Mouse (Mus musculus): Measurements from ENCODE around the gene Rad17.

DNA sequence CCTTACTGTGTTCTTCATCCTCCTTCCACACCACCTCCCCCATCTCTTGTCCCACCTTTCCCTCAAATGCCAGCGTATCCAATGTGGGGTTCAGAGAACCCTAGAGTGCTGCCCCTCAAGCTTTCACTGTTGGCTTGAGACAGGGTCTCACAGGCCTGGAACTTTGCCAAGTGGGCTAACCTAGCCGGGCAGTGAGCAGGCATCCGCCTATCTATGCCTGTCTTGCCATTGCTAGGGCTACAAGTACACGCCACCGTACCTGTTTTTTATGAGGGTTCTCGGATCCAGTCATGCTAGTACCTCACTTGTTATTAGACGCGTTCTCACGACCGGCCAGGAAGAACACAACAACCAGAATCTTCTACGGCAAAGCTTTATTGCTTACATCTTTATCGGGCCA lies 62.2 kb downstream of the Rad17 start:
- no peak for TF ChIP-seq CTCF (IDR thresholded peaks at IDR 0.05; ENCODE audit: low read depth)
- TF ChIP-seq EP300 (IDR thresholded peaks at IDR 0.05; ENCODE audit: low read depth), result no peak
